Comparison of ENCODE assay signal across 8 mouse cellular contexts in the genomic region with DNA sequence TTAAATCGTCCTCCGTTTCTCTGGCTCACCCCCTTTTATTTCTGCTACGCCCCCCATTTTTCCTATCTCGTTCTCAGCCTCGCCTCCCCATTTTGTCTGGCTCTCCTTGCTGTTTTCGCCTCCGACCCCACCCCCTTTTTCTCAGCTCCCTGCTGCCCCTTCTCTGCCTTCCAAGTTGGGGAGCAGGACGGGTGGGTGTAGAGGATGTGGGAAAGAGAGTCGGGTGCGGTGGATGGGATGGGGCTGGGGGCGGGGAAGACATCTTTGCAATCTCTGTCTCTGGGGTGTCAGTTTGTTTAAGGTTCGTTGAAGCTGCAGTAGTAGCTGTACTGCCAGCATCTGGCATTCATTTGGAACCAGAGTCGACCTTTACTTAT. TPM values are rescaled to one million over a fixed set of nuclear protein-coding genes. Genes with fewer than 3 reads are reported as not detected.
A peak's percentile ranks its signal among the peaks of the same experiment; 100 is the strongest.
DNase-seq lines count a peak whose midpoint lies in the region; ATAC-seq and TF ChIP-seq lines count a peak whose summit lies in the region.

No protein-coding gene starts in this region.

- WGBS in kidney, embryonic 16.5 days: 27% methylated on average over 13 of the region's 13 CpGs
- 18% methylated on average over 13 of the region's 13 CpGs for WGBS in forebrain, embryonic 11.5 days
- 14% methylated on average over 13 of the region's 13 CpGs for WGBS in limb, embryonic 10.5 days

- DNase-seq in kidney, adult 8-10 months: no peak
- DNase-seq in Patski (ENCODE audit: low read depth, low spot score): no peak
- no peak for DNase-seq in forebrain, embryonic 11.5 days (ENCODE audit: low spot score)
- peak; percentile 39 for DNase-seq in limb, embryonic 10.5 days (ENCODE audit: low spot score)
- DNase-seq in neural tube, embryonic 10.5 days (ENCODE audit: extremely low spot score, low spot score): peak; percentile 19
- no peak for DNase-seq in spleen, adult 18-20 months
- no peak for DNase-seq in layer of hippocampus, adult 9-10 months (ENCODE audit: low spot score)

- H3K4me2 ChIP-seq in kidney, embryonic 16.5 days (replicated peaks; ENCODE audit: low read depth, low read length): peak overlapping the region; percentile 65
- peak overlapping the region; percentile 54 for H3K4me2 ChIP-seq in forebrain, embryonic 11.5 days (ENCODE audit: low read depth, low read length, severe bottlenecking)

- POLR2A ChIA-PET in Patski (lab: Charles Lee): no interaction called here

- ATAC-seq in kidney, embryonic 16.5 days (ENCODE audit: low FRiP score, low TSS enrichment): no peak
- peak; percentile 2 for ATAC-seq in Patski
- ATAC-seq in forebrain, embryonic 11.5 days (replicated peaks; ENCODE audit: low FRiP score): peak; percentile 38; the same call in 1 of the 2 replicates

- no peak overlapping the region for H3K27ac ChIP-seq in kidney, embryonic 16.5 days (ENCODE audit: low read length)
- H3K27ac ChIP-seq in forebrain, embryonic 11.5 days (ENCODE audit: low read depth, low read length): no peak overlapping the region
- peak overlapping the region; percentile 86 for H3K27ac ChIP-seq in limb, embryonic 10.5 days

- H3K36me3 ChIP-seq in kidney, embryonic 16.5 days (ENCODE audit: insufficient read depth, low read length): no peaks in the 10 kb centered on the region
- no peaks in the 10 kb centered on the region for H3K36me3 ChIP-seq in forebrain, embryonic 11.5 days (ENCODE audit: control insufficient read depth, insufficient read depth, low read length)
- no peaks in the 10 kb centered on the region for H3K36me3 ChIP-seq in limb, embryonic 10.5 days

- no peak for TF ChIP-seq CTCF in Patski (IDR thresholded peaks at IDR 0.05)

- in situ Hi-C loops in Patski (cut with MboI; ENCODE audit: low pct_unique_long_range_greater_than_20kb): no loop called here

- H3K4me1 ChIP-seq in kidney, embryonic 16.5 days (ENCODE audit: insufficient read depth, low read length): no peaks in the 10 kb centered on the region; the same call in 1 of the 2 replicates
- 0 out of 2 replicates have a peak, but pooled peaks cover 2% of the 10 kb centered on the region for H3K4me1 ChIP-seq in forebrain, embryonic 11.5 days (replicated peaks; ENCODE audit: control insufficient read depth, insufficient read depth, low read length)
- no peaks in the 10 kb centered on the region for H3K4me1 ChIP-seq in limb, embryonic 10.5 days

- peak overlapping the region; percentile 65 for H3K9ac ChIP-seq in kidney, embryonic 16.5 days (replicated peaks; ENCODE audit: low read length)
- H3K9ac ChIP-seq in forebrain, embryonic 11.5 days (ENCODE audit: low read length): peak overlapping the region; percentile 67

- CTCF ChIA-PET in Patski (lab: Charles Lee): no interaction called here

- H3K4me3 ChIP-seq in kidney, embryonic 16.5 days (ENCODE audit: low read length): peak overlapping the region; percentile 64
- peak overlapping the region; percentile 52 for H3K4me3 ChIP-seq in forebrain, embryonic 11.5 days (ENCODE audit: low read depth, low read length)
- peak overlapping the region; percentile 64 for H3K4me3 ChIP-seq in limb, embryonic 10.5 days

- H3K27me3 ChIP-seq in kidney, embryonic 16.5 days (ENCODE audit: insufficient read depth, low read length): no peaks in the 10 kb centered on the region
- H3K27me3 ChIP-seq in Patski: peaks cover 12% of the 10 kb centered on the region
- H3K27me3 ChIP-seq in forebrain, embryonic 11.5 days (ENCODE audit: control insufficient read depth, insufficient read depth, low read length): no peaks in the 10 kb centered on the region
- peaks cover 12% of the 10 kb centered on the region for H3K27me3 ChIP-seq in limb, embryonic 10.5 days (ENCODE audit: low read depth, poor library complexity, severe bottlenecking)

- H3K9me3 ChIP-seq in kidney, embryonic 16.5 days (ENCODE audit: low read length): no peaks in the 10 kb centered on the region
- no peaks in the 10 kb centered on the region for H3K9me3 ChIP-seq in forebrain, embryonic 11.5 days (ENCODE audit: control insufficient read depth, low read length)
- no peaks in the 10 kb centered on the region for H3K9me3 ChIP-seq in limb, embryonic 10.5 days (replicated peaks)

RNA-seq across cellular contexts. Expression of a gene that starts 0.7 kb away (rescaled TPM):
- 13.1 and 13.5 TPM in 2 replicates for polyA plus RNA-seq in kidney, embryonic 16.5 days (2015; fragmentation: Nextera tagmentation; extraction: Ambion mirVana)
- polyA plus RNA-seq in Patski (2021): 20.6 TPM
- 12.1 and 14.6 TPM in 2 replicates for polyA plus RNA-seq in forebrain, embryonic 11.5 days (2014; fragmentation: Nextera tagmentation; extraction: Ambion mirVana)
- 7.5 and 10.6 TPM in 2 replicates for polyA plus RNA-seq in limb, embryonic 10.5 days (2016; fragmentation: Nextera tagmentation; extraction: Ambion mirVana)

RNA-seq across cellular contexts. Expression of a gene that starts 12.4 kb away (rescaled TPM):
- 28.7 and 32.5 TPM in 2 replicates for polyA plus RNA-seq in kidney, embryonic 16.5 days (2015; fragmentation: Nextera tagmentation; extraction: Ambion mirVana)
- polyA plus RNA-seq in Patski (2021): 24.6 TPM
- 50.5 and 55.1 TPM in 2 replicates for polyA plus RNA-seq in forebrain, embryonic 11.5 days (2014; fragmentation: Nextera tagmentation; extraction: Ambion mirVana)
- 35.5 and 38.7 TPM in 2 replicates for polyA plus RNA-seq in limb, embryonic 10.5 days (2016; fragmentation: Nextera tagmentation; extraction: Ambion mirVana)

Comparison
In these comparisons a context has a peak if more than half of its experiments do, and no peak if none do; other contexts are left out.
1. DNase-seq: peak in limb, embryonic 10.5 days (single experiment) and neural tube, embryonic 10.5 days (single experiment); none in kidney, adult 8-10 months (0 of 2), Patski (single experiment), forebrain, embryonic 11.5 days (single experiment), spleen, adult 18-20 months (0 of 2) and layer of hippocampus, adult 9-10 months (single experiment).
2. Peak in every context shown above with its lines, with median percentiles within 50 percentile points of each other: H3K4me3 ChIP-seq.